Mouse (Mus musculus): ENCODE data around the gene Sec63.

Sec63 gene

GRCm38 (mm10) chr10:42830409-42830808, 69.1 kb downstream of the Sec63 start:
- DNase-seq (ENCODE audit: low read depth): no peak

GRCm38 (mm10) chr10:42832677-42833076, 71.4 kb downstream of the Sec63 start:
- peak; percentile 73 for DNase-seq (ENCODE audit: low read depth)

- no peak for DNase-seq (ENCODE audit: low read depth)
Observed at GRCm38 (mm10) chr10:42833871-42834727, 72.8 kb downstream of the Sec63 start.

- DNase-seq (ENCODE audit: low read depth): no peak
Observed at GRCm38 (mm10) chr10:42838106-42838505, 76.8 kb downstream of the Sec63 start.

GRCm38 (mm10) chr10:42838736-42839135, 77.4 kb downstream of the Sec63 start:
- peak; percentile 84 for DNase-seq (ENCODE audit: low read depth)

GRCm38 (mm10) chr10:42840036-42840435, 78.7 kb downstream of the Sec63 start:
- DNase-seq (ENCODE audit: low read depth): no peak

GRCm38 (mm10) chr10:42841531-42842195, 80.4 kb downstream of the Sec63 start:
- DNase-seq (ENCODE audit: low read depth): peak; percentile 74

- DNase-seq (ENCODE audit: low read depth): peak; percentile 84
Observed at GRCm38 (mm10) chr10:42842358-42842757, 81.1 kb downstream of the Sec63 start.

- no peak for DNase-seq (ENCODE audit: low read depth)
Observed at GRCm38 (mm10) chr10:42843416-42843815, 82.1 kb downstream of the Sec63 start.

GRCm38 (mm10) chr10:42845480-42845879, 84.2 kb downstream of the Sec63 start:
- no peak for DNase-seq (ENCODE audit: low read depth)

GRCm38 (mm10) chr10:42848179-42849080, 87.1 kb downstream of the Sec63 start:
- peak; percentile 75 for DNase-seq (ENCODE audit: low read depth)

- peak; percentile 74 for DNase-seq (ENCODE audit: low read depth)
Observed at GRCm38 (mm10) chr10:42849081-42849400, 87.7 kb downstream of the Sec63 start.

GRCm38 (mm10) chr10:42854838-42855237, 93.5 kb downstream of the Sec63 start:
- DNase-seq (ENCODE audit: low read depth): no peak

- no peak for DNase-seq (ENCODE audit: low read depth)
Observed at GRCm38 (mm10) chr10:42855250-42855649, 94.0 kb downstream of the Sec63 start.

GRCm38 (mm10) chr10:42856574-42856973, 95.3 kb downstream of the Sec63 start:
- DNase-seq (ENCODE audit: low read depth): no peak

- no peak for DNase-seq (ENCODE audit: low read depth)
Observed at GRCm38 (mm10) chr10:42857021-42857420, 95.7 kb downstream of the Sec63 start.

- no peak for DNase-seq (ENCODE audit: low read depth)
Observed at GRCm38 (mm10) chr10:42859781-42860158, 98.5 kb downstream of the Sec63 start.

- peak; percentile 96 for DNase-seq (ENCODE audit: low read depth)
Observed at GRCm38 (mm10) chr10:42860159-42860911, 99.0 kb downstream of the Sec63 start, which contains the start of gene Scml4. Gene Scml4 (plus strand): TSS chr10:42860370.

- peak; percentile 79 for DNase-seq (ENCODE audit: low read depth)
Observed at GRCm38 (mm10) chr10:42861446-42861845, 100.2 kb downstream of the Sec63 start.

GRCm38 (mm10) chr10:42862102-42862740, 100.9 kb downstream of the Sec63 start:
- DNase-seq (ENCODE audit: low read depth): peak; percentile 90

- DNase-seq (ENCODE audit: low read depth): peak; percentile 74
Observed at GRCm38 (mm10) chr10:42862806-42863205, 101.5 kb downstream of the Sec63 start.

Measured in naive thymus-derived CD4-positive, alpha-beta T cell, adult 2 months (primary cell).